Mouse (Mus musculus) E14TG2a.4 (cell line): Measurements from ENCODE around the gene Lrrn2.

Experiments used
- H3K27me3 ChIP-seq: 2 replicates; pipeline ENCODE4 v1.6.1; 2014; ENCODE audit warnings: low read length, control low read depth; ENCODE audit not compliant: insufficient read depth
- H3K36me3 ChIP-seq: 2 replicates; pipeline ENCODE4 v1.6.1; 2014; ENCODE audit warnings: low read length, control low read depth; ENCODE audit not compliant: insufficient read depth
- H3K4me1 ChIP-seq: replicated peaks from 2 replicates; pipeline ENCODE4 v1.6.1; 2014; ENCODE audit warnings: low read depth, low read length, control low read depth
- H3K4me3 ChIP-seq: replicated peaks from 2 replicates; pipeline ENCODE4 v1.5.1; 2014; ENCODE audit warnings: mild to moderate bottlenecking, low read length
- H3K9me3 ChIP-seq: 2 replicates; pipeline ENCODE4 v1.6.1; 2014; ENCODE audit warnings: low read length, control low read depth
- CTCF ChIP-seq: conservative IDR thresholded peaks from 2 replicates; pipeline ENCODE4 v1.5.1; 2014; ENCODE audit warnings: low read length
- NANOG ChIP-seq: IDR thresholded peaks from 2 replicates; pipeline ENCODE4 v1.6.1; 2014; ENCODE audit warnings: borderline replicate concordance, low read length, mixed read lengths
- POU5F1 ChIP-seq: IDR thresholded peaks from 2 replicates; pipeline ENCODE4 v1.6.1; 2014; ENCODE audit warnings: low read length, borderline replicate concordance

Lrrn2 gene

GRCm38 (mm10) chr1:132910414-132911041 is 30.5 kb downstream of the Lrrn2 start:
- H3K4me3 ChIP-seq = no peak overlapping the region
- peaks cover 3% of the 10 kb centered on the region; the same call in 1 of the 2 replicates for H3K9me3 ChIP-seq
- TF ChIP-seq CTCF = no peak
- TF ChIP-seq POU5F1 = no peak
- TF ChIP-seq NANOG = no peak

GRCm38 (mm10) chr1:132915849-132916493 is 35.9 kb downstream of the Lrrn2 start:
- peaks cover 59% of the 10 kb centered on the region for H3K4me1 ChIP-seq
- TF ChIP-seq NANOG (no peak), CTCF (no peak), POU5F1 (no peak)

More at GRCm38 (mm10) chr1:132910414-132911041, 30.5 kb downstream of the Lrrn2 start:
- Histone ChIP-seq H3K4me1 (peaks cover 43% of the 10 kb centered on the region), H3K27me3 (peaks cover 11% of the 10 kb centered on the region; the same call in 1 of the 2 replicates), H3K36me3 (no peaks in the 10 kb centered on the region)

GRCm38 (mm10) chr1:132917554-132917953 is 37.5 kb downstream of the Lrrn2 start:
- Histone ChIP-seq H3K4me3 (peak overlapping the region; percentile 35; the same call in 1 of the 2 replicates), H3K36me3 (no peaks in the 10 kb centered on the region), H3K4me1 (peaks cover 74% of the 10 kb centered on the region), H3K27me3 (0 out of 2 replicates have a peak, but pooled peaks cover 3% of the 10 kb centered on the region), H3K9me3 (no peaks in the 10 kb centered on the region)
- TF ChIP-seq POU5F1 (no peak), NANOG (no peak), CTCF (no peak)

More at GRCm38 (mm10) chr1:132915849-132916493, 35.9 kb downstream of the Lrrn2 start:
- Histone ChIP-seq H3K4me3 (no peak overlapping the region), H3K27me3 (peaks cover 11% of the 10 kb centered on the region; the same call in 1 of the 2 replicates), H3K9me3 (no peaks in the 10 kb centered on the region), H3K36me3 (no peaks in the 10 kb centered on the region)

- peak overlapping the region; percentile 35 for H3K4me3 ChIP-seq
Measured at GRCm38 (mm10) chr1:132918117-132918680, 38.1 kb downstream of the Lrrn2 start.

GRCm38 (mm10) chr1:132919258-132919657 is 39.2 kb downstream of the Lrrn2 start:
- H3K36me3 ChIP-seq = no peaks in the 10 kb centered on the region
- no peaks in the 10 kb centered on the region for H3K9me3 ChIP-seq
- H3K4me1 ChIP-seq = peaks cover 74% of the 10 kb centered on the region
- peak overlapping the region; percentile 35 for H3K4me3 ChIP-seq
- no peak for TF ChIP-seq CTCF
- TF ChIP-seq POU5F1 = no peak
- TF ChIP-seq NANOG = no peak
- H3K27me3 ChIP-seq = 0 out of 2 replicates have a peak, but pooled peaks cover 3% of the 10 kb centered on the region

More at GRCm38 (mm10) chr1:132918117-132918680, 38.1 kb downstream of the Lrrn2 start:
- TF ChIP-seq POU5F1 = no peak
- TF ChIP-seq NANOG = no peak
- no peak for TF ChIP-seq CTCF
- peaks cover 73% of the 10 kb centered on the region for H3K4me1 ChIP-seq
- H3K9me3 ChIP-seq = no peaks in the 10 kb centered on the region
- H3K27me3 ChIP-seq = 0 out of 2 replicates have a peak, but pooled peaks cover 3% of the 10 kb centered on the region
- H3K36me3 ChIP-seq = no peaks in the 10 kb centered on the region

- peaks cover 69% of the 10 kb centered on the region for H3K4me1 ChIP-seq
- H3K9me3 ChIP-seq = no peaks in the 10 kb centered on the region
- peak overlapping the region; percentile 64 for H3K4me3 ChIP-seq
- no peaks in the 10 kb centered on the region for H3K36me3 ChIP-seq
- TF ChIP-seq NANOG = no peak
- no peak for TF ChIP-seq CTCF
- no peak for TF ChIP-seq POU5F1
- 0 out of 2 replicates have a peak, but pooled peaks cover 3% of the 10 kb centered on the region for H3K27me3 ChIP-seq
Measured at GRCm38 (mm10) chr1:132921071-132921470, 41.0 kb downstream of the Lrrn2 start.

GRCm38 (mm10) chr1:132922257-132922656 is 42.2 kb downstream of the Lrrn2 start:
- Histone ChIP-seq H3K36me3 (no peaks in the 10 kb centered on the region), H3K9me3 (no peaks in the 10 kb centered on the region), H3K4me3 (no peak overlapping the region), H3K27me3 (peaks cover 7% of the 10 kb centered on the region; the same call in 1 of the 2 replicates), H3K4me1 (peaks cover 61% of the 10 kb centered on the region)
- TF ChIP-seq POU5F1 (no peak), NANOG (no peak), CTCF (no peak)

- H3K4me1 ChIP-seq = peaks cover 41% of the 10 kb centered on the region
- TF ChIP-seq CTCF = no peak
- no peak for TF ChIP-seq NANOG
- TF ChIP-seq POU5F1 = no peak
- H3K4me3 ChIP-seq = no peak overlapping the region
- no peaks in the 10 kb centered on the region; the same call in 1 of the 2 replicates for H3K9me3 ChIP-seq
- peaks cover 27% of the 10 kb centered on the region for H3K27me3 ChIP-seq
- no peaks in the 10 kb centered on the region for H3K36me3 ChIP-seq
Measured at GRCm38 (mm10) chr1:132925270-132925669, 45.2 kb downstream of the Lrrn2 start.
